Mouse (Mus musculus) spleen, embryonic (tissue): ENCODE results near the gene Wdfy2.

Source experiments
- CTCF ChIA-PET: fragments of 350-600 bp; sonication (Branson Sonifier 250); formaldehyde crosslinking; loops from one replicate; lab custom pipeline; 2022; lab: Charles Lee

Gene Wdfy2

GRCm38 (mm10) chr14:62842976-62843375 is 5.5 kb downstream of the Wdfy2 start:
- CTCF ChIA-PET = interaction anchor here (0.6 kb wide), 1 partner anchor 38 kb away, joined by 5 read pairs; no protein-coding TSS in a partner anchor

GRCm38 (mm10) chr14:62844226-62844625 is 6.7 kb downstream of the Wdfy2 start:
- CTCF ChIA-PET = no interaction called here

GRCm38 (mm10) chr14:62845011-62845840 is 7.7 kb downstream of the Wdfy2 start:
- CTCF ChIA-PET = interaction anchor here (0.7 kb wide), 1 partner anchor 40 kb away, joined by 5 read pairs; no protein-coding TSS in a partner anchor

- CTCF ChIA-PET = no interaction called here
Measured at GRCm38 (mm10) chr14:62850980-62851379, 13.5 kb downstream of the Wdfy2 start.

GRCm38 (mm10) chr14:62852840-62853239 is 15.4 kb downstream of the Wdfy2 start:
- CTCF ChIA-PET = no interaction called here

- CTCF ChIA-PET = interaction anchor here (0.5 kb wide), 1 partner anchor 9 kb away, joined by 3 read pairs; no protein-coding TSS in a partner anchor
Measured at GRCm38 (mm10) chr14:62855077-62855835, 17.8 kb downstream of the Wdfy2 start.

GRCm38 (mm10) chr14:62855863-62856262 is 18.4 kb downstream of the Wdfy2 start:
- CTCF ChIA-PET = interaction anchor here (0.5 kb wide), 1 partner anchor 9 kb away, joined by 3 read pairs; no protein-coding TSS in a partner anchor

GRCm38 (mm10) chr14:62856490-62856889 is 19.0 kb downstream of the Wdfy2 start:
- CTCF ChIA-PET = no interaction called here

GRCm38 (mm10) chr14:62857879-62858278 is 20.4 kb downstream of the Wdfy2 start:
- CTCF ChIA-PET = no interaction called here

- CTCF ChIA-PET = interaction anchor here (0.6 kb wide), 1 partner anchor 80 kb away, joined by 3 read pairs; no protein-coding TSS in a partner anchor
Measured at GRCm38 (mm10) chr14:62858311-62858710, 20.8 kb downstream of the Wdfy2 start.

- CTCF ChIA-PET = no interaction called here
Measured at GRCm38 (mm10) chr14:62862564-62862963, 25.1 kb downstream of the Wdfy2 start.

GRCm38 (mm10) chr14:62864254-62864653 is 26.8 kb downstream of the Wdfy2 start:
- CTCF ChIA-PET = no interaction called here

GRCm38 (mm10) chr14:62865405-62865804 is 27.9 kb downstream of the Wdfy2 start:
- CTCF ChIA-PET = interaction anchor here (0.7 kb wide), 1 partner anchor 400 kb away, joined by 9 read pairs; no protein-coding TSS in a partner anchor

- CTCF ChIA-PET = no interaction called here
Measured at GRCm38 (mm10) chr14:62867069-62867468, 29.6 kb downstream of the Wdfy2 start.

- CTCF ChIA-PET = no interaction called here
Measured at GRCm38 (mm10) chr14:62867576-62867975, 30.1 kb downstream of the Wdfy2 start.

- CTCF ChIA-PET = no interaction called here
Measured at GRCm38 (mm10) chr14:62868254-62868653, 30.8 kb downstream of the Wdfy2 start.

GRCm38 (mm10) chr14:62870238-62870638 is 32.8 kb downstream of the Wdfy2 start:
- CTCF ChIA-PET = no interaction called here

- CTCF ChIA-PET = no interaction called here
Measured at GRCm38 (mm10) chr14:62871431-62871830, 34.0 kb downstream of the Wdfy2 start.

GRCm38 (mm10) chr14:62871932-62872331 is 34.5 kb downstream of the Wdfy2 start:
- CTCF ChIA-PET = no interaction called here

- CTCF ChIA-PET = interaction anchor here (0.6 kb wide), 1 partner anchor 150 kb away, joined by 3 read pairs; no protein-coding TSS in a partner anchor
Measured at GRCm38 (mm10) chr14:62873820-62874219, 36.3 kb downstream of the Wdfy2 start.

GRCm38 (mm10) chr14:62874348-62874747 is 36.9 kb downstream of the Wdfy2 start:
- CTCF ChIA-PET = no interaction called here

- CTCF ChIA-PET = no interaction called here
Measured at GRCm38 (mm10) chr14:62878076-62878475, 40.6 kb downstream of the Wdfy2 start.
